Mouse (Mus musculus): Measurements from ENCODE around the gene Taok2. TPM values are rescaled to one million over a fixed set of nuclear protein-coding genes. Genes with fewer than 3 reads are reported as not detected.
"Not testable (repeated sequence)": the region's sequence is repeated elsewhere in the genome, so short reads cannot be mapped to it uniquely, and the experiment has no call there.

Taok2 gene
- total RNA-seq (2021): 100 to 1,000 TPM; 154 to 163 TPM
- long read RNA-seq, experiment 1, full-length matches to known transcripts: 11 of 28 reads
- long read RNA-seq, experiment 1, partial matches to known transcripts: 4 of 28 reads
- long read RNA-seq, experiment 1, other reads (novel, unspliced or antisense): 13 of 28 reads
- long read RNA-seq, experiment 2, full-length matches to known transcripts: 22 of 43 reads
- long read RNA-seq, experiment 2, partial matches to known transcripts: 5 of 43 reads
- long read RNA-seq, experiment 2, other reads (novel, unspliced or antisense): 16 of 43 reads

GRCm38 (mm10) chr7:126884286-126885164, at the start of gene Taok2:
Gene Taok2, minus strand, starts transcription at chr7:126884703.
- H3K4me3 ChIP-seq: peak within 1 kb of the TSS; percentile 86
- H3K27ac ChIP-seq: peak within 1 kb of the TSS; percentile 97
- TF ChIP-seq CTCF (conservative IDR thresholded peaks at IDR 0.05): no peak; the same call in 1 of the 2 replicates
- DNase-seq (ENCODE audit: low spot score in 2 of 2): peak; percentile 98 to 99

- no peak overlapping the region for H3K4me3 ChIP-seq
- no peak for DNase-seq (ENCODE audit: low spot score in 2 of 2)
- H3K27ac ChIP-seq: no peak overlapping the region
- TF ChIP-seq CTCF (conservative IDR thresholded peaks at IDR 0.05): no peak
Observed at GRCm38 (mm10) chr7:126932652-126933051, 48.1 kb upstream of the Taok2 start.

DNA sequence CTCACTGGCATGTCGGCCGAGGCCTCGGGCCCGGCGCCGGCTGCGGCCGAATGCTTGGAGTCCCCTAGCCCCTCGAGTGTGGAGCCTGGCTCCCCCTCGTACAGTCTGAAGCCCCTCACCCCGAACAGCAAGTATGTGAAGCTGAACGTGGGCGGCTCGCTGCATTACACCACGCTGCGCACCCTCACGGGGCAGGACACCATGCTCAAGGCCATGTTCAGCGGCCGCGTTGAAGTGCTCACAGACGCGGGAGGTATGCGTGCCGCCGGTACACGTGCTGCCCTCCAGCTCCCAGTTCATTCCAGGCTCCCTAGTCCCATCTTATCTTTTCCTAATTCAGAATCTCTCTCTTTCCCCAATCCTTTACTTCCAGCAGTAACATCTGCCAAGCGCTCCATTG, 44.5 kb upstream of the Taok2 start:
- no peak for TF ChIP-seq CTCF (conservative IDR thresholded peaks at IDR 0.05)
- Histone ChIP-seq H3K4me3 (peak overlapping the region; percentile 91), H3K27ac (peak overlapping the region; percentile 89)
- peak in 1 of 2 experiments; percentile 23 for DNase-seq (ENCODE audit: low spot score in 2 of 2)

GRCm38 (mm10) chr7:126928384-126929037, 44.0 kb upstream of the Taok2 start, which contains the start of gene Kctd13:
Gene Kctd13, plus strand, starts transcription at chr7:126928879.
- Histone ChIP-seq H3K4me3 (peak within 1 kb of the TSS; percentile 91), H3K27ac (peak within 1 kb of the TSS; percentile 89)
- peak; percentile 91 to 93 for DNase-seq (ENCODE audit: low spot score in 2 of 2)
- no peak for TF ChIP-seq CTCF (conservative IDR thresholded peaks at IDR 0.05)

GRCm38 (mm10) chr7:126926299-126926698, 41.8 kb upstream of the Taok2 start:
- DNase-seq (ENCODE audit: low spot score in 2 of 2): no peak
- H3K4me3 ChIP-seq: no peak overlapping the region
- TF ChIP-seq CTCF (conservative IDR thresholded peaks at IDR 0.05): no peak
- H3K27ac ChIP-seq: peak overlapping the region; percentile 18; the same call in 1 of the 2 replicates

- no peak for TF ChIP-seq CTCF (conservative IDR thresholded peaks at IDR 0.05)
- H3K27ac ChIP-seq: peak overlapping the region; percentile 73
Observed at GRCm38 (mm10) chr7:126923999-126924398, 39.5 kb upstream of the Taok2 start.

DNA sequence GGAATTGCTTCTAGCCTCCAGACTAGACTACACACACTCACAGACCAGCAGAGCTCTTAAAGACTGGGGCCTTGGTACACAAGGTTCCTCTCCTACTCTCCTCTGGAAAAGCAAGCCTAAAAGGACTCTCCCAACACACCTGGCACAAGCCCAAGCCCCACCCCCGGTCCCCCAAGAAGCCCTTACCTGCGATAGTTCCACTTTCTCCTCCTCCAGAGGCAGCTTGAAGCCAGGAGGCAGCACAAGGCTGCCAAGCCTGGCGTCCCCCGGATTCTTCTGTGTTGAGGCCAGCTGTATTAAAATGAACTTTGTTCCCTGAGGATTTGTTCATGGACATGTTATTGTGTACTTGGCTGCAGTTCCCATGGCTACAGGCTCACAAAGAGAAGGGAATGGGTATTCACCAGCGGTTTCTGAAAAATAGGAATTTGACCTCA, 38.1 kb upstream of the Taok2 start, which contains the start of gene Tmem219:
Gene Tmem219 (minus strand): TSS at position 294 of the 437 bp plus-strand sequence.
- DNase-seq (ENCODE audit: low spot score in 2 of 2): no peak
- Histone ChIP-seq H3K4me3 (no peak within 1 kb of the TSS), H3K27ac (peak within 1 kb of the TSS; percentile 66)
- TF ChIP-seq CTCF (conservative IDR thresholded peaks at IDR 0.05): no peak

More at GRCm38 (mm10) chr7:126923999-126924398, 39.5 kb upstream of the Taok2 start:
- DNase-seq (ENCODE audit: low spot score in 2 of 2): no peak
- no peak overlapping the region for H3K4me3 ChIP-seq

DNA sequence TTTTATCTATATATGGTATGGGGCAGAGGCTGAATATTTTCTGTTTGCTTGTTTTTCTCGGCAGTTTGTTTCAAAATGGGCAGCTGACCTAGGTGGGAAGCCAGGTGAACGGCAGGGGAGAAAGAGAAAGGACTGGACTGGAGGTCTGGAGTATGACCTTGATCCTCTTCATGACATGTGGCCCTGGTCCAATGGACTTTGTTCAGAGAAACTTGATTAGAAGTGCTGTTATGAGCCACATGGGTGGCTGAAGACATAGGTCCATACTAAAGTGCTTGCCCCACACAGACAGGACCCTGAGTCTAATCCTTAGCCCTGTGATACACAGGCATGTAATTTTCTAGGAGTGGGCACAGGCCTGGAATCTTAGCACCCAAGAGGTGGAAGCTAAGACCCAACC, 37.1 kb upstream of the Taok2 start:
- Histone ChIP-seq H3K27ac (peak overlapping the region; percentile 66), H3K4me3 (no peak overlapping the region)
- DNase-seq (ENCODE audit: low spot score in 2 of 2): no peak
- no peak for TF ChIP-seq CTCF (conservative IDR thresholded peaks at IDR 0.05)

- H3K4me3 ChIP-seq: no peak overlapping the region
- no peak overlapping the region for H3K27ac ChIP-seq
- no peak for DNase-seq (ENCODE audit: low spot score in 2 of 2)
- no peak for TF ChIP-seq CTCF (conservative IDR thresholded peaks at IDR 0.05)
Observed at GRCm38 (mm10) chr7:126919973-126920372, 35.5 kb upstream of the Taok2 start.

DNA sequence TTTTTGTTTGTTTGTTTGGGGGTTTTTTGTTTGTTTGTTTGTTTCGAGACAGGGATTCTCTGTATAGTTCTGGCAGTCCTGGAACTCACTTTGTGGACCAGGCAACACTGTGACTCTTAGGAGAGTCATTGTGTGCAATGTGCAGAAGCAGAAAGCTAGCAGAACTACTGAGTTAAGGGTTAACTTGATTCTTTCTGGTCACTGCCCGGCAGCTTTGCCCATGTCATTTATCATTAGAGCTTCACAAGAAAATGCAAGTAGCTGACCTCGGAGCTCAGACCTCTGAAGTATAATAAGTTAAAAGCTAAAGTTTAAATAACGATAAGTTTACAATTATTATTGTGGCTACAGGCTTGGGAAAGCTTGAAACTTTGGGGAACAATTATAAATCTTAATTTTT, 33.9 kb upstream of the Taok2 start:
- not testable (repeated sequence) for H3K4me3 ChIP-seq; H3K27ac ChIP-seq; DNase-seq (ENCODE audit: low spot score in 2 of 2)

- no peak for TF ChIP-seq CTCF (conservative IDR thresholded peaks at IDR 0.05)
- no peak for DNase-seq (ENCODE audit: low spot score in 2 of 2)
- Histone ChIP-seq H3K4me3 (no peak overlapping the region), H3K27ac (no peak overlapping the region)
Observed at GRCm38 (mm10) chr7:126914844-126915243, 30.3 kb upstream of the Taok2 start.

DNA sequence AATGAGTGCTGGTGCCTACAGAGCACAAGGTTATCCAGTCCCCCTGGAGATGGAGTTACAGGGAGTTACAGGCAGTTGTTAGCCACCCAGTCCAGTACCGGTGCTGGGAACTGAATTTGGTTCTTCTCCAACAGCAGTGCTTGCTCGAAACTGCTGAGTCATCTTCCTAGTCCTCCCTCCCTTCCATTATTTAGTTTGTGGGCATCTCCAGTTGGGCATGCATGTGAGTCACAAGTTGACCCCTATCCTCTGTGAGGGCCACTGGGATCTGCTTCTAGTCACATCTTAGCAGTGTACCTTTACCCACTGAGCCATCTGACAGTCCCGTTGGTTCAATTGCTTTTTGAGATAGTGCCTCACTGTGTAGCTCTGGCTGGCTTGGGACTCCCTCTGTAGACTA, 21.1 kb upstream of the Taok2 start:
- Histone ChIP-seq H3K4me3 (no peak overlapping the region), H3K27ac (no peak overlapping the region)
- DNase-seq (ENCODE audit: low spot score in 2 of 2): no peak
- no peak for TF ChIP-seq CTCF (conservative IDR thresholded peaks at IDR 0.05)

- not testable (repeated sequence) for DNase-seq (ENCODE audit: low spot score in 2 of 2); H3K27ac ChIP-seq
Observed at GRCm38 (mm10) chr7:126899781-126900180, 15.3 kb upstream of the Taok2 start.

More at GRCm38 (mm10) chr7:126899781-126900180, 15.3 kb upstream of the Taok2 start:
- not testable (repeated sequence) for H3K4me3 ChIP-seq
